ENCODE assay signal across 10 mouse cellular contexts in the genomic region with DNA sequence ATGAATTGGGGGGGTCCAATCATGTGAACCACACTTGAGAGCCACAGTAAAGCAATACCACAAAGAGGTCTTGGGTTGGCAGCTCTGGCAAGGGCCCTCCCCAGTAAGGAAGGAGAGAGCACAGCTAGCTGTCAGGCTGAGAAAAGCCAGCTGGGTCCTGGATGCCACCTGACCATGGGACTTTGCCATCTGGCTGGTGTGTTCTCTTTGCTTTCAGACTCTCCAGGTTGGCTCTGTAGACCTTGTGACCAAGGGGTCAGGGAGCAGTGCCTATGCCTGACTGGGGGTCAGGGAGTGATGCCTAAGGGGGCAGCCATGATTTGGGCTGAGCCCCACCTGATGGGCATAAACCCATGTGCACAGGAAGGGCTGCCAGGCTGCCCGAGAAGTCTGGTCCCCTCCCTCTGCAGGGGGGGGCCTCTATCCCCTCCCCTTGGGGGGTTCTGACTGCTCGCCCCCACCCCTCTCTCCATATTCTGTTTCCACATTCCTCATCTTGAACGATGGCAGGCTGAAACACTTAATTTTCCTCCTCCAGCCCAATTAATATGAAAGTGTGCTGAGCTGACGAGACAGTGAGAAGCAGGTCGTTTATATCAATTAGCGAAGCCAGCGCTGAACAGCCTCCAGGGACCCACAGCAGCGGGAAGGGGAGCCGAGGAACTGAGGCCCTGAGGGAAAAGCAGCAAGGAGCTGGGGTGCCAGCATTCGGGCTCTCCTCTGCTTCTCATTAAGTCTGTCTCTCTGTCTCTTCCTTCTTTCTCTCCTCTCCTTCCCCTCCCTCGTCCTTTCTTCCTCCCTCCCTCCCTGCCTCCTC.
DNase-seq lines count a peak whose midpoint lies in the region; ATAC-seq lines count a peak whose summit lies in the region.
"Had no signal": no experiment of that assay in that cellular context is flagged by ENCODE, and none has a peak within 500 bp of the region (broad histone marks: within the 10 kb centered on the region; RNA-seq: fewer than 3 reads in every experiment).

No protein-coding gene starts in this region.

- ATAC-seq in kidney, embryonic 16.5 days (ENCODE audit: low FRiP score, low TSS enrichment) = no peak
- ATAC-seq in forebrain, embryonic 13.5 days = 0 out of 2 replicates have a peak, but pooled peaks have one; percentile 57
- ATAC-seq in limb, embryonic 11.5 days (ENCODE audit: insufficient number of reproducible peaks, low FRiP score, low TSS enrichment, low read depth) = no peak

- no peak overlapping the region for H3K4me3 ChIP-seq in kidney, embryonic 16.5 days (ENCODE audit: low read length)
- H3K4me3 ChIP-seq in forebrain, embryonic 13.5 days = no peak overlapping the region
- H3K4me3 ChIP-seq in limb, embryonic 11.5 days (ENCODE audit: low read depth, low read length) = no peak overlapping the region

- H3K27me3 ChIP-seq in kidney, embryonic 16.5 days (ENCODE audit: insufficient read depth, low read length) = no peaks in the 10 kb centered on the region
- H3K27me3 ChIP-seq in forebrain, embryonic 13.5 days = peaks cover 22% of the 10 kb centered on the region
- H3K27me3 ChIP-seq in limb, embryonic 11.5 days (ENCODE audit: control insufficient read depth, insufficient read depth, low read length) = no peaks in the 10 kb centered on the region

- peaks cover 31% of the 10 kb centered on the region for H3K4me1 ChIP-seq in kidney, embryonic 16.5 days (ENCODE audit: insufficient read depth, low read length)
- peaks cover 20% of the 10 kb centered on the region for H3K4me1 ChIP-seq in forebrain, embryonic 13.5 days
- peaks cover 22% of the 10 kb centered on the region for H3K4me1 ChIP-seq in limb, embryonic 11.5 days (ENCODE audit: control insufficient read depth, insufficient read depth, low read length)

- peaks cover 7% of the 10 kb centered on the region; the same call in 1 of the 2 replicates for H3K9me3 ChIP-seq in kidney, embryonic 16.5 days (ENCODE audit: low read length)
- no peaks in the 10 kb centered on the region for H3K9me3 ChIP-seq in forebrain, embryonic 13.5 days (replicated peaks)
- H3K9me3 ChIP-seq in limb, embryonic 11.5 days (ENCODE audit: control insufficient read depth, low read length) = no peaks in the 10 kb centered on the region

- no peak for DNase-seq in kidney, adult 18-20 months
- no peak for DNase-seq in limb, embryonic 11.5 days (ENCODE audit: low spot score)
- DNase-seq in retina, postnatal 1 day = peak; percentile 79
- no peak for DNase-seq in cerebellum, adult 9-10 months
- no peak for DNase-seq in layer of hippocampus, adult 8-10 months (ENCODE audit: low spot score in 2 of 2)
- DNase-seq: left cerebral cortex, postnatal 4 days; lung, postnatal 14 days; thymus, adult 2 months had no signal

- H3K9ac ChIP-seq in kidney, embryonic 16.5 days (replicated peaks; ENCODE audit: low read length) = peak overlapping the region; percentile 33; the same call in 1 of the 2 replicates
- peak overlapping the region; percentile 27; the same call in 1 of the 2 replicates for H3K9ac ChIP-seq in forebrain, embryonic 13.5 days
- no peak overlapping the region for H3K9ac ChIP-seq in limb, embryonic 11.5 days (ENCODE audit: low read length)

- H3K27ac ChIP-seq in kidney, embryonic 16.5 days (ENCODE audit: low read length) = no peak overlapping the region; the same call in 1 of the 2 replicates
- no peak overlapping the region for H3K27ac ChIP-seq in forebrain, embryonic 13.5 days
- no peak overlapping the region for H3K27ac ChIP-seq in limb, embryonic 11.5 days (replicated peaks; ENCODE audit: low read depth, low read length)

- WGBS in kidney, embryonic 16.5 days = 17% methylated on average over 11 of the region's 11 CpGs
- 15% methylated on average over 11 of the region's 11 CpGs for WGBS in forebrain, embryonic 13.5 days
- 4% methylated on average over 11 of the region's 11 CpGs for WGBS in limb, embryonic 11.5 days

- H3K36me3 ChIP-seq in kidney, embryonic 16.5 days (ENCODE audit: insufficient read depth, low read length) = no peaks in the 10 kb centered on the region
- H3K36me3 ChIP-seq in forebrain, embryonic 13.5 days (ENCODE audit: poor library complexity, severe bottlenecking) = no peaks in the 10 kb centered on the region
- H3K36me3 ChIP-seq in limb, embryonic 11.5 days (ENCODE audit: control insufficient read depth, insufficient read depth, low read length) = no peaks in the 10 kb centered on the region

- H3K4me2 ChIP-seq in kidney, embryonic 16.5 days (replicated peaks; ENCODE audit: low read depth, low read length) = peak overlapping the region; percentile 25; the same call in 1 of the 2 replicates
- 0 out of 2 replicates have a peak overlapping the region, but pooled peaks have one; percentile 15 for H3K4me2 ChIP-seq in forebrain, embryonic 13.5 days
- peak overlapping the region; percentile 26; the same call in 1 of the 2 replicates for H3K4me2 ChIP-seq in limb, embryonic 11.5 days (ENCODE audit: low read depth, severe bottlenecking)
